Mouse (Mus musculus) 3134 (cell line): ENCODE measurements around the gene Olfr294.

Source experiments
- DNase-seq: peaks from one replicate; pipeline ENCODE4 v3.0.0-alpha.2; 2011; ENCODE audit warnings: low spot score; ENCODE audit not compliant: insufficient read length; ENCODE audit errors: extremely low read depth

The Olfr294 gene

DNA sequence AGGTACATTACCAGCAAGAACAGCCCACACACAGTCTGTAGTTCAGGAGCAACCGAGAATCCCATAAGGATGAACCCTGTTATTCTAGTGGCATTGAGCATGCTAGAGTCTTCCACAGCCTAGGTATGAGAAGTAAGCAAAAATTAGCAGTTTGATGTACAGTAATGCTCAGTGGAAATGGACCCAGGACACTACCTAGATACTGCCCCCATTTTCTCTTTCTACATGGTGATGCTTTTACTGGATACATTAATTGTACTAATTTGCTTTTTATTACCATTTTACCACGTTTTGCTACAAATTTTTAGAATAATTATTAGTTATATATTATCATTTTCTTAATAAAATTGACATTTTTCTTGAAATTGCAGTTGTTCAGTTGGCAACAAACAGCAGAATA is at the start of gene Olfr294:
Olfr294 (minus strand) TSS at position 101 of the 400 bp plus-strand sequence.
- DNase-seq: no peak

DNA sequence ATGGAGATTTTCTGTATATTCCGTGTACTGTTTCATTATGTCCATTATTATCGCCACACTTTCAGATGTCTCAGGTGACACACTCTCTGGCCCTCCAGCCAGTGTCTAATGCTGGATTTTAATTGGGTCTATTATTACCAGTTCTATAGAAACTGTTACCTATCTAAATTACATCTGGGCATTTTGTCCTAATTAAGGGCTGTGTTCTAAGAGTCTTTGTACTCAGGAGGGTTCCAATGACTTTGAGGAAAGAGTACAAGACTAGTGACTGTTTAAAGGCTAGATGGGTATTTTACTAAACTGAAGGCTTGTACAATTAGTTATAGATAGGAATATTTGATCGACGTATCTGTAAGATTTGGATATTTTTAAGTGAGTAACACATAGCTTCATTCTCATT is 32.3 kb upstream of the Olfr294 start, which contains the start of gene Olfr293:
Olfr293 (plus strand) TSS at position 301 of the 400 bp plus-strand sequence.
- no peak for DNase-seq

DNA sequence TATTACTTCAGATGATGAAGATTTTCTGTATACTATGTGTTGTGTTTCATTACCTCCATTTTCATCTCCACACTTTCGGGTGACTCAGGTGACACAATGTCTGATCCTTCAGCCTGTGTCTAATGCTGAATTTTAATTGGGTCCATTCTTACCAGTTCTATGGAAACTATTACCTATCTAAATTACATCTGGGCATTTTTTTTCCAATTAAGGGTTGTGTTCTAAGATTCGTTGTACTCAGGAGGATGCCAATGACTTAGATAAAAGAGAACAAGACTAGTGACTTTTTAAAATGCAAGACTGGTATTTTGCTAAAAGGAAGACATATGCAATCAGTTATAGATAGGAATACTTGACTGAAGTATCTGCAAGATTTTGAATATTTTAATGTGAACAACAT is 32.9 kb downstream of the Olfr294 start, which contains the start of gene Olfr295:
Olfr295 (plus strand) TSS at position 301 of the 400 bp plus-strand sequence.
- DNase-seq: no peak
